Mouse (Mus musculus) embryonic facial prominence, embryonic 15.5 days (tissue): ENCODE measurements around the gene Pold2. TPM values are rescaled to one million over a fixed set of nuclear protein-coding genes. Genes with fewer than 3 reads are reported as not detected.

ENCODE experiments used
- ATAC-seq: fragments of 200-750 bp; cut with Nextera tagmentation; 2 replicates; pipeline ENCODE4 v1.8.0; 2017; ENCODE audit warnings: low read depth, moderate TSS enrichment; ENCODE audit not compliant: insufficient number of reproducible peaks, low FRiP score, low TSS enrichment
- H3K27ac ChIP-seq: fragments of 300-500 bp; sonication (generic); replicated peaks from 2 replicates; pipeline ENCODE4 v1.5.1; 2015; ENCODE audit warnings: mild to moderate bottlenecking, inconsistent platforms
- H3K27me3 ChIP-seq: fragments of 300-500 bp; sonication (generic); 2 replicates; pipeline ENCODE4 v1.6.1; 2015; ENCODE audit warnings: inconsistent platforms
- H3K36me3 ChIP-seq: fragments of 300-500 bp; sonication (generic); 2 replicates; pipeline ENCODE4 v1.6.1; 2015; ENCODE audit warnings: mild to moderate bottlenecking, inconsistent platforms
- H3K4me1 ChIP-seq: fragments of 300-500 bp; sonication (generic); 2 replicates; pipeline ENCODE4 v1.6.1; 2015; ENCODE audit warnings: inconsistent platforms
- H3K4me2 ChIP-seq: fragments of 300-500 bp; sonication (generic); replicated peaks from 2 replicates; pipeline ENCODE4 v1.6.1; 2015; ENCODE audit warnings: mild to moderate bottlenecking, inconsistent platforms
- H3K4me3 ChIP-seq: fragments of 300-500 bp; sonication (generic); replicated peaks from 2 replicates; pipeline ENCODE4 v1.5.1; 2015; ENCODE audit warnings: mild to moderate bottlenecking, inconsistent platforms
- H3K9ac ChIP-seq: fragments of 300-500 bp; sonication (generic); 2 replicates; pipeline ENCODE4 v1.6.1; 2015; ENCODE audit warnings: inconsistent platforms
- H3K9me3 ChIP-seq: fragments of 300-500 bp; sonication (generic); replicated peaks from 2 replicates; pipeline ENCODE4 v1.6.1; 2016; ENCODE audit warnings: inconsistent platforms
- WGBS: fragments of 180-500 bp; shearing (Covaris S2); methylation state at CpG from one replicate; pipeline ENCODE4 v1.1.7; 2015; 5-methylcytosine and 5-hydroxymethylcytosine counted together
- polyA plus RNA-seq: library from polyadenylated mRNA; unstranded; fragments of >200 nt; fragmentation: Nextera tagmentation; extraction: Ambion mirVana; gene quantifications from 2 replicates; pipeline ENCODE4 v1.2.1, GENCODE M21; 2015

Pold2 gene
- polyA plus RNA-seq, 1 experiment from 2014 or later: 125 TPM

- H3K4me3 ChIP-seq: no peak overlapping the region
- no peak overlapping the region for H3K4me2 ChIP-seq
- no peak overlapping the region for H3K9ac ChIP-seq
- peaks cover 3% of the 10 kb centered on the region; the same call in 1 of the 2 replicates for H3K27me3 ChIP-seq
- H3K4me1 ChIP-seq: 0 out of 2 replicates have a peak, but pooled peaks cover 3% of the 10 kb centered on the region
- H3K36me3 ChIP-seq: no peaks in the 10 kb centered on the region
- no peaks in the 10 kb centered on the region for H3K9me3 ChIP-seq
- WGBS: 29% methylated on average over 5 of the region's 5 CpGs
- no peak overlapping the region for H3K27ac ChIP-seq
- ATAC-seq: no peak
These were observed 34.5 kb upstream of the Pold2 start for GRCm38 (mm10) chr11:5912635-5913034.

GRCm38 (mm10) chr11:5908642-5909041 is 30.6 kb upstream of the Pold2 start:
- Histone ChIP-seq H3K4me3 (no peak overlapping the region), H3K27me3 (peaks cover 3% of the 10 kb centered on the region; the same call in 1 of the 2 replicates), H3K36me3 (no peaks in the 10 kb centered on the region), H3K4me2 (no peak overlapping the region), H3K27ac (no peak overlapping the region), H3K4me1 (0 out of 2 replicates have a peak, but pooled peaks cover 3% of the 10 kb centered on the region), H3K9ac (no peak overlapping the region), H3K9me3 (no peaks in the 10 kb centered on the region)
- no peak for ATAC-seq
- 72% methylated on average over 4 of the region's 4 CpGs for WGBS

GRCm38 (mm10) chr11:5907096-5907495 is 29.0 kb upstream of the Pold2 start:
- H3K4me2 ChIP-seq: no peak overlapping the region
- H3K9me3 ChIP-seq: no peaks in the 10 kb centered on the region
- no peak overlapping the region for H3K27ac ChIP-seq
- peaks cover 6% of the 10 kb centered on the region for H3K4me1 ChIP-seq
- 64% methylated on average over 5 of the region's 5 CpGs for WGBS
- H3K4me3 ChIP-seq: no peak overlapping the region
- no peaks in the 10 kb centered on the region for H3K27me3 ChIP-seq
- ATAC-seq: no peak
- H3K36me3 ChIP-seq: no peaks in the 10 kb centered on the region
- no peak overlapping the region for H3K9ac ChIP-seq

GRCm38 (mm10) chr11:5905778-5906518 is 27.9 kb upstream of the Pold2 start:
- Histone ChIP-seq H3K9me3 (no peaks in the 10 kb centered on the region), H3K9ac (no peak overlapping the region), H3K4me3 (no peak overlapping the region), H3K27ac (no peak overlapping the region), H3K36me3 (no peaks in the 10 kb centered on the region), H3K4me1 (peaks cover 17% of the 10 kb centered on the region), H3K27me3 (no peaks in the 10 kb centered on the region), H3K4me2 (no peak overlapping the region)
- whole genome bisulfite sequencing: 75% methylated on average over 10 of the region's 10 CpGs
- ATAC-seq: no peak

- Histone ChIP-seq H3K4me3 (no peak overlapping the region), H3K27me3 (0 out of 2 replicates have a peak, but pooled peaks cover 4% of the 10 kb centered on the region), H3K4me2 (no peak overlapping the region), H3K4me1 (peaks cover 17% of the 10 kb centered on the region), H3K9ac (no peak overlapping the region), H3K9me3 (no peaks in the 10 kb centered on the region), H3K36me3 (no peaks in the 10 kb centered on the region), H3K27ac (no peak overlapping the region)
- WGBS: 92% methylated on average over 6 of the region's 6 CpGs
- no peak for ATAC-seq
These were observed 26.8 kb upstream of the Pold2 start for GRCm38 (mm10) chr11:5904871-5905270.

GRCm38 (mm10) chr11:5904357-5904756 is 26.3 kb upstream of the Pold2 start:
- Histone ChIP-seq H3K9ac (no peak overlapping the region), H3K4me2 (no peak overlapping the region), H3K27ac (no peak overlapping the region), H3K4me3 (no peak overlapping the region), H3K27me3 (0 out of 2 replicates have a peak, but pooled peaks cover 4% of the 10 kb centered on the region), H3K9me3 (no peaks in the 10 kb centered on the region), H3K4me1 (peaks cover 17% of the 10 kb centered on the region), H3K36me3 (no peaks in the 10 kb centered on the region)
- ATAC-seq: no peak
- WGBS: 78% methylated on average over 19 of the region's 19 CpGs

GRCm38 (mm10) chr11:5903844-5904243 is 25.8 kb upstream of the Pold2 start:
- no peak for ATAC-seq
- 73% methylated on average over 2 of the region's 2 CpGs for WGBS

GRCm38 (mm10) chr11:5902390-5902789 is 24.3 kb upstream of the Pold2 start:
- Histone ChIP-seq H3K27me3 (0 out of 2 replicates have a peak, but pooled peaks cover 4% of the 10 kb centered on the region), H3K27ac (no peak overlapping the region), H3K4me3 (peak overlapping the region; percentile 44), H3K9me3 (no peaks in the 10 kb centered on the region), H3K4me2 (peak overlapping the region; percentile 63), H3K36me3 (no peaks in the 10 kb centered on the region), H3K9ac (peak overlapping the region; percentile 33; the same call in 1 of the 2 replicates), H3K4me1 (peaks cover 28% of the 10 kb centered on the region)
- ATAC-seq: no peak
- WGBS: 16% methylated on average over 6 of the region's 6 CpGs

More at GRCm38 (mm10) chr11:5903844-5904243, 25.8 kb upstream of the Pold2 start:
- no peak overlapping the region for H3K9ac ChIP-seq
- H3K9me3 ChIP-seq: no peaks in the 10 kb centered on the region
- no peak overlapping the region for H3K27ac ChIP-seq
- H3K36me3 ChIP-seq: no peaks in the 10 kb centered on the region
- H3K4me1 ChIP-seq: peaks cover 17% of the 10 kb centered on the region
- 0 out of 2 replicates have a peak, but pooled peaks cover 4% of the 10 kb centered on the region for H3K27me3 ChIP-seq
- H3K4me2 ChIP-seq: no peak overlapping the region
- no peak overlapping the region for H3K4me3 ChIP-seq

GRCm38 (mm10) chr11:5901950-5902349 is 23.9 kb upstream of the Pold2 start:
- no peaks in the 10 kb centered on the region for H3K9me3 ChIP-seq
- H3K9ac ChIP-seq: peak overlapping the region; percentile 33
- peak overlapping the region; percentile 63 for H3K4me2 ChIP-seq
- H3K4me3 ChIP-seq: peak overlapping the region; percentile 44
- H3K27me3 ChIP-seq: 0 out of 2 replicates have a peak, but pooled peaks cover 4% of the 10 kb centered on the region
- H3K4me1 ChIP-seq: peaks cover 33% of the 10 kb centered on the region
- H3K27ac ChIP-seq: no peak overlapping the region
- ATAC-seq: peak; percentile 69
- no peaks in the 10 kb centered on the region for H3K36me3 ChIP-seq
- under 1% methylated on average over 32 of the region's 32 CpGs for WGBS

- WGBS: 32% methylated on average over 3 of the region's 3 CpGs
- no peak for ATAC-seq
- no peaks in the 10 kb centered on the region for H3K36me3 ChIP-seq
- peak overlapping the region; percentile 63 for H3K4me2 ChIP-seq
- peak overlapping the region; percentile 33 for H3K9ac ChIP-seq
- peak overlapping the region; percentile 44 for H3K4me3 ChIP-seq
- 0 out of 2 replicates have a peak, but pooled peaks cover 4% of the 10 kb centered on the region for H3K27me3 ChIP-seq
- no peaks in the 10 kb centered on the region for H3K9me3 ChIP-seq
- H3K4me1 ChIP-seq: peaks cover 38% of the 10 kb centered on the region
- H3K27ac ChIP-seq: no peak overlapping the region
These were observed 23.2 kb upstream of the Pold2 start for GRCm38 (mm10) chr11:5901320-5901719.

- Histone ChIP-seq H3K36me3 (no peaks in the 10 kb centered on the region), H3K9ac (no peak overlapping the region), H3K27ac (no peak overlapping the region), H3K4me3 (no peak overlapping the region), H3K27me3 (0 out of 2 replicates have a peak, but pooled peaks cover 4% of the 10 kb centered on the region), H3K4me1 (peaks cover 38% of the 10 kb centered on the region), H3K4me2 (no peak overlapping the region), H3K9me3 (no peaks in the 10 kb centered on the region)
- 72% methylated on average over 10 of the region's 10 CpGs for WGBS
- no peak for ATAC-seq
These were observed 21.2 kb upstream of the Pold2 start for GRCm38 (mm10) chr11:5899286-5899685.
